Mouse (Mus musculus) kidney, embryonic 14.5 days (tissue): ENCODE data around the gene Shc1. TPM values are rescaled to one million over a fixed set of nuclear protein-coding genes. Genes with fewer than 3 reads are reported as not detected.

Experiments
- ATAC-seq: fragments of 200-750 bp; cut with Nextera tagmentation; 2 replicates; pipeline ENCODE4 v1.8.0; 2017; ENCODE audit warnings: moderate number of reproducible peaks, mild to moderate bottlenecking, moderate TSS enrichment, moderate library complexity; ENCODE audit not compliant: low FRiP score, low TSS enrichment
- H3K27ac ChIP-seq: fragments of 300-500 bp; sonication (generic); 2 replicates; pipeline ENCODE4 v1.5.1; 2014; ENCODE audit warnings: low read depth, mild to moderate bottlenecking, low read length, moderate library complexity, mixed read lengths
- H3K27me3 ChIP-seq: fragments of 300-500 bp; sonication (generic); 2 replicates; pipeline ENCODE4 v1.6.1; 2014; ENCODE audit warnings: mild to moderate bottlenecking, low read length; ENCODE audit not compliant: control insufficient read depth, insufficient read depth
- H3K36me3 ChIP-seq: fragments of 300-500 bp; sonication (generic); 2 replicates; pipeline ENCODE4 v1.6.1; 2014; ENCODE audit warnings: low read length, mixed read lengths; ENCODE audit not compliant: control insufficient read depth, insufficient read depth
- H3K4me1 ChIP-seq: fragments of 300-500 bp; sonication (generic); 2 replicates; pipeline ENCODE4 v1.6.1; 2014; ENCODE audit warnings: low read length, mixed read lengths; ENCODE audit not compliant: control insufficient read depth, insufficient read depth
- H3K4me2 ChIP-seq: fragments of 300-500 bp; sonication (generic); replicated peaks from 2 replicates; pipeline ENCODE4 v1.6.1; 2014; ENCODE audit warnings: low read depth, mild to moderate bottlenecking, low read length
- H3K4me3 ChIP-seq: fragments of 300-500 bp; sonication (generic); 2 replicates; pipeline ENCODE4 v1.5.1; 2014; ENCODE audit warnings: mild to moderate bottlenecking, low read length
- H3K9ac ChIP-seq: fragments of 300-500 bp; sonication (generic); 2 replicates; pipeline ENCODE4 v1.6.1; 2014; ENCODE audit warnings: low read depth, mild to moderate bottlenecking, low read length, moderate library complexity
- H3K9me3 ChIP-seq: fragments of 300-500 bp; sonication (generic); 2 replicates; pipeline ENCODE4 v1.6.1; 2016; ENCODE audit warnings: low read length; ENCODE audit not compliant: control insufficient read depth
- WGBS: fragments of 180-500 bp; shearing (Covaris S2); extraction: QIAGEN DNeasy Blood & Tissue Kit; methylation state at CpG from one replicate; pipeline ENCODE4 v1.1.7; 2014; 5-methylcytosine and 5-hydroxymethylcytosine counted together
- polyA plus RNA-seq: library from polyadenylated mRNA; unstranded; fragments of >200 nt; fragmentation: Nextera tagmentation; extraction: Ambion mirVana; gene quantifications from 2 replicates; pipeline ENCODE4 v1.2.1, GENCODE M21; 2014

The Shc1 gene
- polyA plus RNA-seq, 1 experiment from 2014 or later: 64.0 TPM

DNA sequence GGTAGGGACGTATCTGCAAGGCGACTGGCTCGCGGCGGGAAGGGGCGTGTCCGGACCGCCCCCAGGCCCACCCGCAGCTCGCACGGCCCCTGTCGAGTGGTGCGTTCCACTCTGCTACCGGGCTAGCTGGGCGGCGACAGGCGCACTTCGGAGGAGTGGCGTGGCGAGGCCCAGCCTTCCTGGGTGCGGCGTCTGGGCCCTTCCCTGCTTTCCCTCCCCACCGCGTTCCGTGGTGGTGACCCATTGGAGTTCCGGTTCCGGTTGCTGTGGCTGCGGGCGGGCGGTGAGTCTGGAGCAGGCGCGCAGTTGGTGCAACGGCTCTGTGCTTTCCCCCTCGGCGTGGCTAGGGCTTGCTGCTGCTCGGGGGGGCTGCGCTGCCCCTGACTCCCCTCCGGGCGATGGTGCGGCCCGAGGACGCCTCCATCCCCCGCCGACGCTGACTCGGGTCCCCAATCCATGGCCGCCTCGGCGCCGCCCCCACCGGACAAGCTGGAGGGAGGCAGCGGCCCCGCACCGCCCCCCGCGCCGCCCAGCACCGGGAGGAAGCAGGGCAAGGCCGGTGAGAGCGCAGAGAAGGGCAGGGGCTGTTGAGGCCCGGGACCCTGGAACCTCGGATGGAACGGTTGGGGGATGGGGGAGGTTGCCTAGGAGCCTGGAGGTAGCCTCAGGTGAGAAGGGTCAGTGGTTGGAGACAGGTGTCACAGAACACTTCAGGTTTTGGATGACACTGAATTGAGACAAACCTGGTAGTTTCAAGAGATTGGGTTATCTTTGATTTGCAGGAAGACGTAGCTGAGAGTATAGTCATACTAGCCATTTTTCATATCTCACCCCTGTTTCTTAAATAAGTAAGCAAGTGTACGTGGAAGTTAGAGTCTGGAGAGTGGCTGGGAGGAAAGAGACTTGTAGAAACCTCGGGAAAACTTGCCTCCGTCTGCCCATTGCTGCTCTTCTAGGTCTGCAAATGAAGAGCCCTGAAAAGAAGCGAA is 12.2 kb downstream of the Shc1 start, which contains the start of gene Pygo2:
TSS of gene Pygo2 (plus strand) at position 44 of the 989 bp plus-strand sequence.
- peak within 1 kb of the TSS; percentile 72 for H3K4me3 ChIP-seq
- ATAC-seq: peak; percentile 97
- 2% methylated on average over 67 of the region's 68 CpGs for WGBS
- H3K27ac ChIP-seq: peak within 1 kb of the TSS; percentile 89
- H3K9me3 ChIP-seq: no peaks in the 10 kb centered on the region
- no peaks in the 10 kb centered on the region for H3K27me3 ChIP-seq
- H3K9ac ChIP-seq: peak within 1 kb of the TSS; percentile 71
- H3K36me3 ChIP-seq: peaks cover 53% of the 10 kb centered on the region
- H3K4me2 ChIP-seq: peak within 1 kb of the TSS; percentile 48
- peaks cover 9% of the 10 kb centered on the region for H3K4me1 ChIP-seq

DNA sequence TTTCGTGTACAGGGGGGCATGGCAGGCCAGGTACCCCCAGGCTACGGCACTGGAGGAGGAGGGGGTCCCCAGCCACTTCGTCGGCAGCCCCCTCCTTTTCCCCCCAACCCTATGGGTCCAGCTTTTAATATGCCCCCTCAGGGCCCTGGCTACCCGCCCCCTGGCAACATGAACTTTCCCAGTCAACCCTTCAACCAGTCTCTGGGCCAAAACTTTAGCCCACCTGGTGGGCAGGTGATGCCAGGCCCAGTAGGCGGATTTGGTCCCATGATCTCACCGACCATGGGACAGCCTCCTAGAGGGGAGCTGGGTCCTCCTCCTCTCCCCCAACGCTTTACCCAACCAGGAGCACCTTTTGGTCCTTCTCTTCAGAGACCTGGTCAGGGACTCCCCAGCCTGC is 14.4 kb downstream of the Shc1 start:
- no peak overlapping the region for H3K4me3 ChIP-seq
- no peaks in the 10 kb centered on the region for H3K9me3 ChIP-seq
- peaks cover 33% of the 10 kb centered on the region for H3K36me3 ChIP-seq
- peaks cover 16% of the 10 kb centered on the region for H3K4me1 ChIP-seq
- 92% methylated on average over 8 of the region's 8 CpGs for WGBS
- H3K27ac ChIP-seq: no peak overlapping the region
- no peak overlapping the region for H3K4me2 ChIP-seq
- H3K9ac ChIP-seq: no peak overlapping the region
- H3K27me3 ChIP-seq: no peaks in the 10 kb centered on the region
- ATAC-seq: no peak

DNA sequence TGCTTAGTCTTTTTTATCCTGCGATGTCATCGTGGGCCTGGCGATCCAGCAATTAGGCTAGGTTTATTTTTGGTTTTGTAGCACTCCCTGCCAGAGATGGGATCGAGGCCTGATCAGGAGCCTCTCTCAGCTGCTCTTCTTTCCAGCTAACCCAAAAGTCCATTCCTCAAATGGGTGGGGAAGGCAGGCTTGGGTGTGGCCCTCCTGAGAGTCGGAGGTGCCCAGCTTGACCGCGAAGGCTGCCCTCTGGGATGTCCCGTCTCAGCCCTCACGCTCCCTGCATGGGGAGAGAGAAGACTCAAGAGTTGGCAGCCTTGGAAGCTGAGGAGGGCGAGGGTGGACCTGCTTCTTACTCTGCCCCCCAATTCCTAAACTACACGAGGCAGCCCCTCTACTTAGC is 16.3 kb downstream of the Shc1 start:
- H3K4me1 ChIP-seq: peaks cover 16% of the 10 kb centered on the region

DNA sequence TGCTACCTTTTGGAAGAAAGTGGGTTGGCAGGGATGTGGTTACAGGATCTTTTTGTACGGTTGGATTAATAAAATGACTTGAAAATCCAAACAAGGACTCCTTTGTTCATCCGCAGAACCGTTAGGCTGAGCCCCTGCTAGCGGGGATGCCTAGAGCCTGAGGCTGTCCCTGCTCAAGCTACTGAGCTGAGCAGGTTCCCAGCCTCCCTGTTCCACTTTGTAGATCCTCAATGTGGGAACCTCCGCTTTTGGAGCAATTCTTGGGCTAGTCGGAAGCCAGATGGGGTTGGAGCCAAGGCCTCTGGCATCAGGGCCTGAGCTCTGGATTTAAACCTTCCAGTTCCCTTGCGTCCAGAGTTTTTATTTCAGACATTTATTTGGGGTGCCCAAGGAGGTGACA is 16.8 kb downstream of the Shc1 start:
- H3K4me1 ChIP-seq: peaks cover 16% of the 10 kb centered on the region
- no peaks in the 10 kb centered on the region for H3K9me3 ChIP-seq
- no peaks in the 10 kb centered on the region for H3K27me3 ChIP-seq
- peaks cover 27% of the 10 kb centered on the region for H3K36me3 ChIP-seq
- ATAC-seq: no peak
- H3K9ac ChIP-seq: no peak overlapping the region
- H3K4me3 ChIP-seq: no peak overlapping the region
- no peak overlapping the region for H3K4me2 ChIP-seq
- no peak overlapping the region for H3K27ac ChIP-seq
- 76% methylated on average over 7 of the region's 7 CpGs for WGBS

More for the DNA sequence above, 16.3 kb downstream of the Shc1 start:
- H3K4me2 ChIP-seq: no peak overlapping the region
- no peak for ATAC-seq
- WGBS: 87% methylated on average over 11 of the region's 11 CpGs
- H3K27ac ChIP-seq: no peak overlapping the region
- H3K27me3 ChIP-seq: no peaks in the 10 kb centered on the region
- peaks cover 27% of the 10 kb centered on the region for H3K36me3 ChIP-seq
- H3K9ac ChIP-seq: no peak overlapping the region
- H3K4me3 ChIP-seq: no peak overlapping the region
- H3K9me3 ChIP-seq: no peaks in the 10 kb centered on the region

DNA sequence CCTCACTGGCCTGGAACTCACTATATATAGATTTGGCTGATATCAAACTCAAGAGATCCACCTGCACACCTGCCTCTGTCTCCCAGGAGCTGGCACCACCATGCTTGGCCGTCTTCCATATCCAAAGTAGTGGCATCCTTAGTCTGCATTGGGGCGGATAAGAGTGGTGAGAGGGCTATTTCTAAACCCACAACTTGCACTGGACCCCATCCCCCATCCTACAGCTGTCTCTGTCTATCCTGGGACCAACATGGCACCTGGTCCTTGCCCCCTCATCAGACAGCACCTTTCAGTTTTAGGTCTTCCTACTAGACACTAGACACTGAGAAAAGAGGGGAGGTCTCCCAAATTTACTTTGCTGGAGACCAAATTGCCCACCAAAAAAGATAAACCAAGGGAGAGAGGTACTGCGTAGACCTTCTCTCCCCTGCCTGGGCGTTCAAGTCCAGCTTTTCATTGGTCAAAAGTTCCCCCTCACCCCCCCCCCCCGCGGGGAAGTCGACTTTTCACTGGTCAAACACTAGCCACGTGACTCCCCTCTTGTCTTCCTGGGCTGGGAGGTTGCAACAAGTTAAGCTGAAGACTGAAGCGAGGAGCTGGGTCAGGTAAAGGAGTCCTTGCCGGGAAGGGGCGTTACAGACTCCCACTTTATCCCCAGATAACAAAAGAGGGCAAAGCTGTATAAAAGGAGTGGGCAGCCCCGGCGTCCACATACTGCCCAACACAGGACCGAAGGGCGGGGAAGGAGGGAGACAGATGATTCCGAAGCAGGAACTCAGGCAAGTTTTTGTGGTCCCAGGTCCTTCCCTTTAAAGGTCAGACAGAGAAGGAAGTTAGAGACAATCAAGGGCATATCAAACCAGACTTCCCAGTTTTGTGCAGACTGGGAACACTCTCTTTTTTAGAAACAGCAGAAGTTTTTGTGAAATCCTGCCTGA is 18.2 kb downstream of the Shc1 start, which contains the start of gene Pbxip1:
TSS of gene Pbxip1 (plus strand) at position 531 of the 938 bp plus-strand sequence.
- WGBS: 9% methylated on average over 16 of the region's 16 CpGs
- peaks cover 27% of the 10 kb centered on the region for H3K36me3 ChIP-seq
- H3K4me2 ChIP-seq: peak within 1 kb of the TSS; percentile 60
- ATAC-seq: peak; percentile 74
- H3K4me1 ChIP-seq: peaks cover 8% of the 10 kb centered on the region
- H3K27me3 ChIP-seq: no peaks in the 10 kb centered on the region
- H3K9me3 ChIP-seq: no peaks in the 10 kb centered on the region
- H3K4me3 ChIP-seq: peak within 1 kb of the TSS; percentile 38
- peak within 1 kb of the TSS; percentile 39; the same call in 1 of the 2 replicates for H3K27ac ChIP-seq
- peak within 1 kb of the TSS; percentile 34; the same call in 1 of the 2 replicates for H3K9ac ChIP-seq

DNA sequence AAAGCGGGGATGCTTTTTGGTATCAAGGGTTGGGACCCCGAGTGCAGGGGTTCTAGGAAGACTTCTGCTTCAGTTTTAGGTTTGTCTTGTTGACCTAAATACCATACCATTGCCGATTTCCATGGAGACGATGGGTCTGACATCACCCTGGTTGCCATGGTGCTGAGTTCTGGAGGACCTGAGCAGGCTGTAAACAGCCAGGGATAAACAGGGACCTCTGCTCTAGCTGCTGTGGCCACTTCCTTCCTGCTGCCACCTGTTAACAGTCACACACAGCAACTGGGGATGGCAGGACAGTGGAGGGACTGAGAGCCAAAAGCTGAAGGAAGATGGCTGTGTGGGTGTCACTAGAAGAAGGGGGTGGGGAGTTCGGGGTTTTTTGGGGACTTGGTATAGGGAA is 19.0 kb downstream of the Shc1 start:
- Histone ChIP-seq H3K9me3 (no peaks in the 10 kb centered on the region), H3K4me1 (peaks cover 7% of the 10 kb centered on the region), H3K27me3 (no peaks in the 10 kb centered on the region), H3K4me2 (peak overlapping the region; percentile 60), H3K36me3 (peaks cover 24% of the 10 kb centered on the region), H3K27ac (peak overlapping the region; percentile 39; the same call in 1 of the 2 replicates), H3K9ac (peak overlapping the region; percentile 34; the same call in 1 of the 2 replicates), H3K4me3 (peak overlapping the region; percentile 38)
- 36% methylated on average over 5 of the region's 5 CpGs for WGBS
- ATAC-seq: no peak

DNA sequence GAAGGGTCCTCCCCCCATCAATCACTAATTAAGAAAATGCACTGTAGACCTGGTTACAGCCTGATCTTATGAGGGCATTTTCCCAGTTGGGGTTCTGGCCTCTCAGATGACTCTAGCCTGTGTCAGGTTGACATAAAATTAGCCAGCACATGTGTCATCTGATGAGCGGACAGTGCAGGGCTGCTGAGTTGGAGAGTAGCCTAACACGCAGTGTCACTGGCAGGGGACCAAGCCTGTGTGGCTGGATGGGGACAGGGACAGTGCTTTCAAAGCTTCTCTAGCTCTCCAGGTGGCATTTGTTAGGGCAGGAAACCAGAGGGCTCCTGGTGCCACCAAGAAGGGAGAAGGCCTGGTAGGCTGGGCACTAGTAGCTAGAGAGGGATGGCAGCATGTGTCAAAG is 22.4 kb downstream of the Shc1 start:
- H3K27ac ChIP-seq: no peak overlapping the region
- peaks cover 7% of the 10 kb centered on the region for H3K4me1 ChIP-seq
- ATAC-seq: no peak
- peaks cover 6% of the 10 kb centered on the region; the same call in 1 of the 2 replicates for H3K36me3 ChIP-seq
- no peaks in the 10 kb centered on the region for H3K27me3 ChIP-seq
- H3K9me3 ChIP-seq: no peaks in the 10 kb centered on the region
- H3K4me3 ChIP-seq: no peak overlapping the region
- H3K9ac ChIP-seq: no peak overlapping the region
- no peak overlapping the region for H3K4me2 ChIP-seq
- WGBS: 90% methylated on average over 2 of the region's 2 CpGs

DNA sequence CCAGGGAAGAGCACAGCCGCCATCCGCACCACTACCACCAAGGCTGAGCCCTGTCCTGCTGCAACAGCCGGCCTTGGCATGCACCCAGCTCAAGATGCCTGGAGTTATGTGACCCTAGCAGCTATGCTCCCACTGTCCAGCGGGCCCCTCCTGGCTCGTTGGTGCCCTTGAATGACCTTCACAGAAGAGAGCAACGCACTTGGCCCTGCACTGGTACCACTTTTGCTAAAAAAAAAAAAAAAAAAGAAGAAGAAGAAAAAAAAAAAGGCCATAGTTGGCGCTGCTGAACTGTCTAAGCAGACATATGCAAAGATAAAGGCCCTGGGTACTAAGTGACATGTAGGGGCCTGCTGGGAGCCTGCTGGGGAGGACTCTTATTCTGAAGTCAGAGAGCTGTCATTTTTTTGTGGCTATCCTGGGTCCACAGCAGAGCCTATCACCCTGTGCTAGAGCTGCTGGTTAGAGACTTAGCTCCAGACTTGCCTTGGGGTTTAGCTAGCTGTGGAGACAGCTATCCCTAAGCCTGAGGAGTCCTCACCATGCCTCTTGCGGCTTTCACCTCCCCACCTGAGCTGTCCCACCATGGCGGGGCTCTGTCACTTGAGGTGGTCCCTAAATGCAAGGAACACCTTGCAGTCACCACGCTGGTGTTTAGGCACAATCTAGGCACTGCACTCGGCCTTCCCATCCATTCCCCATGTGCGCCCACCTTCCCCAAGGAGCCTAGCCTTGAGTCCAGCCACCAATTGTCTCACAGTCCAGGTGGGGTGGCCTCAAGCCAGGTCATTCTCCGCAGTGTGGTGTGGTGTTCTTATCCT is 30.7 kb downstream of the Shc1 start:
- peak; percentile 24; the same call in 1 of the 2 replicates for ATAC-seq
- Histone ChIP-seq H3K9me3 (no peaks in the 10 kb centered on the region), H3K4me1 (peaks cover 4% of the 10 kb centered on the region; the same call in 1 of the 2 replicates), H3K27ac (0 out of 2 replicates have a peak overlapping the region, but pooled peaks have one; percentile 19), H3K36me3 (peaks cover 13% of the 10 kb centered on the region; the same call in 1 of the 2 replicates), H3K4me3 (no peak overlapping the region), H3K27me3 (no peaks in the 10 kb centered on the region), H3K4me2 (no peak overlapping the region), H3K9ac (no peak overlapping the region)
- whole genome bisulfite sequencing: 66% methylated on average over 13 of the region's 13 CpGs
